Mouse (Mus musculus) gonadal fat pad, adult 2 months (tissue): ENCODE data around the gene Zfp637. TPM values are rescaled to one million over a fixed set of nuclear protein-coding genes. Genes with fewer than 3 reads are reported as not detected.
"Not testable (repeated sequence)": the region's sequence is repeated elsewhere in the genome, so short reads cannot be mapped to it uniquely, and the experiment has no call there.

ENCODE experiments used
- DNase-seq: peaks from one replicate; pipeline ENCODE4 v3.0.0-alpha.2; 2012; ENCODE audit warnings: low read depth
- polyA plus RNA-seq: library from polyadenylated mRNA; depleted of rRNA; stranded (reverse); fragments of >200 nt; gene quantifications from 2 replicates; pipeline ENCODE4 v1.2.3, GENCODE M21; 2012; rRNA removed

The Zfp637 gene
- polyA plus RNA-seq, 1 experiment: 25.1 TPM

DNA sequence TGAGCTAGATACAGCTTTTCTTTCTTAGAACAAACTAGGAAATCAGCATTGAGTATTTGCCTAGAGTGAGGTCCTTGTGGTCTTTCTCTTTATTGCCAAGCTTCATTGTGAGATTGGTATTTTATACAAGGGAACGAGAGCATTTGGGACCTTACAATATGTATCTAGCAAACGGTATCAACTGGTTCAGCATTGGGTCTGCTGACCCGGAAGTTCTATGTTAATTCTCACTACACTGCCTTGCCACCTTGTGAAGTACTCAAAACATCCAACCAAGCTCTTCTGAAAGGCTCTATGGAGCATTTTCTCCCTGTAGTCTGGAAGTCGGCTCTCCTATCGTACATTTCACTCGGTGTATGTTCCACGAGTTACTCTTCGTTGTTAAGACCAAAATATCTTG lies 22.8 kb downstream of the Zfp637 start:
- DNase-seq: no peak

- DNase-seq: peak; percentile 77
Observed at GRCm38 (mm10) chr6:117868187-117868586, 27.2 kb downstream of the Zfp637 start.

DNA sequence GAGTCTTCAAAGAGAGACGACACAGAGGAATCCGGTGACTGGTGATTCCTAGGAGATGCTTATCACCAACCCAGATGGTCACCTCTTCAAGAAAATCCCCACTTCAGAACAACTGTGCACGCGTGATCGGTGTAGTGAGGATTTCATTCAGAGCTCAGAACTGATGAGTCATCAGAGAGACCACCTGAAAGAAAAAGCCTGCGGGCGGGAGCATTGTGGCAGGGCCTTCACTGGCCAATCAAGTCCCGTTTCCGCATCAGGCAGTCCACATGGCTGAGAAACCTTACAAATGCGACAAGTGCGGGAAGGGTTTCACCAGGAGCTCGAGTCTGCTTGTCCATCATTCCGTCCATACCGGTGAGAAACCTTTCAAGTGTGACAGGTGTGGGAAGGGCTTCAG lies 30.1 kb downstream of the Zfp637 start:
- DNase-seq: no peak

- not testable (repeated sequence) for DNase-seq
Observed at GRCm38 (mm10) chr6:117873450-117873849, 32.5 kb downstream of the Zfp637 start.

GRCm38 (mm10) chr6:117874621-117875281 lies 33.8 kb downstream of the Zfp637 start:
- no peak for DNase-seq

GRCm38 (mm10) chr6:117878700-117879407 lies 37.9 kb downstream of the Zfp637 start:
- DNase-seq: peak; percentile 57

DNA sequence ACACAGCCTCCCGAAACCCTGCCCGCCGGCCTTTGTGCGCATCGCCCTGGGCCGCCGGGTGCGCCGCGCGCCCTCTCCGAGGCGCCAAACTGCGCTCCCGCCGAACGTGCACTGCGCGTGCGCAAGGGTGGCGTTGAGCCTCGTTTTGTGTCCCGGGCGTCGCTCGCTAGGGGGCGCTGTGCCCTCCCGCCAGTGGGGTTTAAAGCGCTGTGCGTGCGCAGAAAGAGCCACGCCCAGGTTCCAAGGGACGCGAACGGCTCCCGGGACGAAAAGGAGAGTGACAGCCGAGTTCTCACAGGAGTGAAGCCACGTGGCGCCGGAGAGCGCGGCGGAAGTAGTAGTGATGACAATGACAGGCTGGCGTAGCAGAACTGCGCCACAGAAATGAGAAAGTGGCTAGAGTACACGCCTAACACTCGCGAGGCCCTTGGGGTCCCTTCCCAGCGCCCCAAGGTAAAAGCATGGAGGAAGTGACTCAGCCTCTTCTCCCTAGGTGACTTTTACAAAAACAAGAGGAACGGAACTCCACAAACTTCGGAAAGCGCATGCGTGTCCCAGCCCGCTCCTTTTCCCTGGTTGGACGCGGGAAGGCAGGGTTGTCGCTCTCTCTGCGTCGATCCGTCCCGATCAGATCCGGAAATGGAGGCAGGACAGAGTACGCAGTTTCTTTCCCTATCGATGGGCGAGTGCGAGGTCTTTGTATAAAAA lies 38.6 kb downstream of the Zfp637 start:
- DNase-seq: peak; percentile 81

GRCm38 (mm10) chr6:117880394-117880838 lies 39.4 kb downstream of the Zfp637 start:
- DNase-seq: no peak

DNA sequence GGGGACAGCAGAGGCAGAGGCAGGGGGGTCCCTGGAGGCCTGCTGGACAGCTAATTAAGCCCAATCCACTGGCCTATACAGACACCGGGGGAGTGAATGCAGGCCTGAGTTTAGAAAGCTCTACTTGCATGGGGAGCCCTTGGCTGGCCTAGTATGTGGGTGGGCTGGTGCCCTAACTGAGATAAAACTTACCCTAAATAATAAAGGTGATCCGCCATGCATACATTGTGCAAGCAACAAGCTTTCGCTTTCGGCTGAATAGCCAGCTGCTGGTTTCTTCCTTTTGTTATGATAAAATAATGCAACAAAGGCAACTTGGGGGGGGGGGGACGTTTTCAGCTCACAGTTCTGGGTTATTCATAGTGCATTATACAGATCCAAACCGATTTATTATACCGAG lies 40.2 kb downstream of the Zfp637 start:
- DNase-seq: no peak

DNA sequence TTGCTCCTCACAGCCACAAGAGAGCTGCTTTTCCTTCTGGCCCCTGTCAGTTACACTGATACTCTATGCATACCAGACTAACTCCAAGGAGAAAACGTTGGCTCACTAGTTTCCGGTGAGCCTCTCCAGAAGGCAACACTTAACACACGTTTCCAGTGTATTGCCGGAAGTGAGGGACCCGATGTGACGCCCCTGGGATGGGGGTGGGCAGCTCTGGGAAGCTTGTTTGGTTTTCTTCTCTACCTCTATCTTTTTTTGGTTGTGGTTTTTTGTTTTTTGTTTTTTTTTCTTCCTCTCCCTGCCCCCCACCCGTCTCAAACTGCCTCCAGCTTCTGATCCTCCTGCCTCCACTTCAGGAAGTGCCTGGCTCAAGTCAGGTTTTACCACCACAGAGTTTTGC lies 41.0 kb downstream of the Zfp637 start:
- no peak for DNase-seq

- no peak for DNase-seq
Observed at GRCm38 (mm10) chr6:117885943-117886342, 45.0 kb downstream of the Zfp637 start.

DNA sequence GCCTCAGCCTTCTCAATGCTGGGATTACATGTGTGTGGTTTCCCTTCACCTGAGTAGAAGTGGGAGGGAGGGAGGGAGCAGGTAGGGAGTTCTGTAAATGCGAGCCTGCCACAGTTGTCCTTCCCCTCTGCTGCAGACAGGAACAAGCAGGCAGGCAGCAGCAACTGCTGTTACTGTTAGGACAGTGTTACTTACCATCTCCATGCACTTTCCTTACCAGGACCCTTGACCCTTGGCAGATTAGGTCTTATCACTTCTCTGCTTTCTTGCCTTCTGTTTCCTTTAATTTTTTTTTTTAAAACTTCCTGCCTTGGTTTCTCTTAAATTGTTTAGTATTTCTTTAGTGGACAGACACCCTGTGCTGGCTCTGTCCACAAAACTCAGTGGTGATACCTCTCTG lies 47.1 kb downstream of the Zfp637 start:
- no peak for DNase-seq

DNA sequence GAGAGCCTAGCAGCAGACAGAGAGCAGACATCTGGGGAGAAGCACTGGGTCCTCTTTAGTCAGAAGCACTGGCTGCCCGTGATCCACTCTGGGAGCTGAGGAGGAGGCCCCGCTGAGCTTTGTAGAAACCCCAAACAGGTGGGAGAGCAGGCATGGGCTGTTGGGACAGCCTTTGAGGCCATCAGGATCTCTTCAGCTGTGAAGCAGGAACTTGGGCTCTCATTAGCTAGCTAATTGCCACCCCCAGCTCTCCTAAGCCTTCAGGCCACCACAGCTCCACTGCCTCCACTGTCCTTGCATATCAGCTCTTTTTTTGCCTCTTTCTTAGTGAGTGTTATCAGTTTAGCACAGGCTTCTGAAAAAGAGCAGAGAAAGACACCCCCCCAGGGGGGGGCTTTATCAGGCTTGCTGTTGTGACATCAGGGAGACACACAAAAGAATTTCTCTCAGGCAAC lies 47.7 kb downstream of the Zfp637 start:
- no peak for DNase-seq

DNA sequence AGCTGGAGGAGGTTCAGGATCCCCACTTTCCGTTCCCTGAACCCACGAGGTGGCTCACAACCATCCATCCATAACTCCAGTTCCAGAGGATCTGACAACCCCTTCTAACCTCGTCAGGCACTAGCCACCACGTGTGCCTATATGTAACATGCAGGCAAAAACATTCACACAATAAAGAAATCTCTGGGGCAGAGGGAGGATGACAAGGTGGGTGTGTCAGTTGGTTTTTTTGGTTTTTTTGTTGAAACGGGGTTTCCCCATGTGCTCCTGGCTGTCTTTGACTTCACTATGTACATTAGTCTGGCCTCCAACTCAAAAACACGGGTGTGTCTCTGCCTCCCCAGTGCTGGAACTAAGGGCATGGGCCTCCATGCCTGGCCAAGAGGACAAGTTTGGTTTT lies 49.3 kb downstream of the Zfp637 start:
- DNase-seq: no peak

DNA sequence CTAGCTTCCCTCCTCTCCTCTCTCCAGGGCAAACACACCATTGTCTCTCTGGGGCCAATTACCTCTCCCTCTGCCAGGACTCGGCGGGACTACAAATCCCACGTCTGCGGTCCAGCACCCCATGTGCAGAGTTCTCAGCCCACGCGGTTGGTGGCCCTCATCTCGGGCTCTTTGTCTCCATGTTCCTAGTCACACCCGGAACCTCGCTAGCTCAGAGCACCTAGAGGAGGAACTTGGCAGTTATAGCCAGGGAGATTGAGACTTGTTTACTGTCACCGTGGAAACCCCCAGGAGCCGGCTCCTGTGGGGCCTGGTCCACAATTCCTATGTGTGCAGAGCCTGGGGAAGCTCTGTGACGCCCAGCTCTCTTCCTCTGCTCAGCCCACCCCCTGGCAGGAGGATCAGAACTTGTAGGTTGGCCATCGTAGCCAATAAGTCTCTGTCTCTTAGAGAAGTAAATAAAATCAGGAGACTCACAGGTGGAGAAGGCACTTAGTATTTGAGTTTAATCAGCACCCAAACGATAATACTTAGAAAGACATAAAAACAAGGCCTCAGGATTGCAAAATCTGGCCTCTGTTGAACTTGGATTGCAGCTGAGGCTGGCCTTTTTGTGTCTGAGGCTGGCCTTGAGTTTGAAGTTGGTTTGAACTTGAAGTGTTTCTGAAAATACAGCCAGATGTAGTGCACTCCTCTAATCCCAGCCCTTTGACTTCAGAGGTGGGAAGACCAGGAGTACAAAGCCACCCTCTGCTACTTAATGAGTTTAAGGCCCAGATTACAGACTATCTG lies 50.6 kb downstream of the Zfp637 start:
- DNase-seq: no peak

DNA sequence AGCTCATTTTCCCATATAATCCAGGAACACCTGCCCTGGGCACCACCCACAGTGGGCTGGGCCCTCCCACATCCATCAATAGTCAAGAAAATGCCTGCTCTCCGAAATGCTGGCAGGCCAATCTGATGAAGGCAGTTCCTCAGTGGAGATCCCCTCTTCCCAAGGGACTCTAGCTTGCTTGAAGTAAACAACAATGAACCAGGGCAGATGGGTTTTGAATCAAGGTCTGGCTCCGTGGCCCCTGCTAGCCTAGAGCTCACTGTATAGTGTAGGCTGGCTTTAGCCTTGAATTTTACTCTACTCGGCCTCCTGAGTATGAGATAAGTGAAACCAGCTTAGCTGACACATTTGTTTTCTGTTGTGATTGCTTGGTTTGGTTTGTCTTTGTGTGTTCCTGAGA lies 51.4 kb downstream of the Zfp637 start:
- no peak for DNase-seq

DNA sequence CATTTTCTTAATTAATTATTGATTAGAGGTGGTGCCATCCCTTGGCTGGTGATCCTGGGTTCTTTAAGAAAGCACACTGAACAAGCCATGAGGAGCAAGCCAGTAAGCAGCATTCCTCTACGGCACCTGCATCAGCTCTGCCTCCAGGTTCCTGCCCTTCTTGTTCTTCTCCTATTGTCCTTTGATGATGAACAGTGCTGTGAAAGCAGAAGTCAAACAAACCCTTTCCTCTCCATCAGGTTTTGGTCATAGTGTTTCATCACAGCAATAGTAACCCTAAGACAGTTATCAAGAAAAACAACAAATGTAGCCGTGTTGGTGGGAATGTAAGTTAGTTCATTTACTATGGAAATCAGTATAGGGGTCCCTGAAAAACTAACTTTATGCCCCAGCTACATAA lies 52.5 kb downstream of the Zfp637 start:
- DNase-seq: no peak

Other genes with a start within 250 kb of the Zfp637 start
- gene Zfp239, start 20.9 kb downstream of the Zfp637 start, polyA plus RNA-seq: 0.57 and 0.72 TPM in 2 replicates
- gene Hnrnpf, start 59.1 kb downstream of the Zfp637 start, polyA plus RNA-seq: 121 and 171 TPM in 2 replicates
- gene Fxyd4, start 96.5 kb downstream of the Zfp637 start, polyA plus RNA-seq: 19.5 and 21.1 TPM in 2 replicates
- 0.09 and 0.12 TPM in 2 replicates for gene Rasgef1a, start 170.3 kb downstream of the Zfp637 start, polyA plus RNA-seq